Mouse (Mus musculus): ENCODE measurements around the gene Rfxap. TPM values are rescaled to one million over a fixed set of nuclear protein-coding genes. Genes with fewer than 3 reads are reported as not detected.
"Not testable (repeated sequence)": the region's sequence is repeated elsewhere in the genome, so short reads cannot be mapped to it uniquely, and the experiment has no call there.

Rfxap gene
- polyA plus RNA-seq, 1 experiment from 2014 or later, result 41.9 TPM

DNA sequence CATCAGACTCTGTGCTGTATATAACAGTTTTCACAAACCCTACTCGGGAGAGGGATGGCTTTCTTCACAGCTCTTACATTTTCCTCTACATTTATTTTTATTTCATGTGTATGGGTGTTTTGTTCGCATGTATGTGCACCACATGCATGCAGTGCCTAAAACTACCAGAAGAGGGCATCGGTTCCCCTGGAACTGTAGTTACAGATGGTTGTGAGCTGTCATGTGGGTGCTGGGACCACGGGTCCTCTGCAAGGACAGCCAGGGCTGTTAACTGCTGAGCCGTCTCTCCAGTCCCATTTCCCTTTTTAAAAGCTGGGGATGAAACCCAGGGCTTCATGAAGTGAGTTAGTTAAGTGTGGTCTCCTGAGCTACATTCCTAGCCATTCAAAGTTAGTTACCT lies 12.2 kb downstream of the Rfxap start:
- H3K4me2 ChIP-seq, result no peak overlapping the region
- no peaks in the 10 kb centered on the region for H3K27me3 ChIP-seq (replicated peaks)
- H3K36me3 ChIP-seq (replicated peaks), result no peaks in the 10 kb centered on the region
- H3K4me3 ChIP-seq, result no peak overlapping the region
- H3K27ac ChIP-seq, result no peak overlapping the region
- ATAC-seq (replicated peaks), result no peak
- 91% methylated on average over 5 of the region's 5 CpGs for WGBS
- no peaks in the 10 kb centered on the region for H3K9me3 ChIP-seq
- H3K4me1 ChIP-seq, result no peaks in the 10 kb centered on the region
- H3K9ac ChIP-seq, result no peak overlapping the region

DNA sequence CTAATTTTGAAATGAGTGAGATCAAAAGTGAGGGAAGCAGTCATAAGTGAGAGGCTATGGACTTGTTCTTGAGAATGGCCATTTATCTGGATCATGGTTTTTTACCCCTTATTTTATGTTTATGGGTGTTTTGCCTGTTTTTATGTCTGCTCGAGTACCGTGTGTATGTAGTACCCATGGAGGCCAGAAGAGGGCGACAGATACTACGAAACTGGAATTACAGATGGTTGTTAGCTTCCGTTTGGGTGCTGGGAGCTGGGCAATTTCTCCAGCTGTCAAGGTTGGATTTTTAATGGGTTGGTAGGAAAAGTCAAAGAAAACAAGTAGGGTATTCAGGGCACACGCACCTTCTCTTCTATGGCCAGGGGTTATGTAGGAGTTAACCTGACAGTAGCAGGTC lies 13.8 kb downstream of the Rfxap start:
- H3K4me2 ChIP-seq, result no peak overlapping the region
- H3K27ac ChIP-seq, result no peak overlapping the region
- no peaks in the 10 kb centered on the region for H3K4me1 ChIP-seq
- no peak overlapping the region for H3K9ac ChIP-seq
- no peak overlapping the region for H3K4me3 ChIP-seq
- H3K9me3 ChIP-seq, result no peaks in the 10 kb centered on the region
- no peaks in the 10 kb centered on the region for H3K36me3 ChIP-seq (replicated peaks)
- ATAC-seq (replicated peaks), result no peak
- H3K27me3 ChIP-seq (replicated peaks), result no peaks in the 10 kb centered on the region
- 85% methylated on average over 6 of the region's 6 CpGs for WGBS

DNA sequence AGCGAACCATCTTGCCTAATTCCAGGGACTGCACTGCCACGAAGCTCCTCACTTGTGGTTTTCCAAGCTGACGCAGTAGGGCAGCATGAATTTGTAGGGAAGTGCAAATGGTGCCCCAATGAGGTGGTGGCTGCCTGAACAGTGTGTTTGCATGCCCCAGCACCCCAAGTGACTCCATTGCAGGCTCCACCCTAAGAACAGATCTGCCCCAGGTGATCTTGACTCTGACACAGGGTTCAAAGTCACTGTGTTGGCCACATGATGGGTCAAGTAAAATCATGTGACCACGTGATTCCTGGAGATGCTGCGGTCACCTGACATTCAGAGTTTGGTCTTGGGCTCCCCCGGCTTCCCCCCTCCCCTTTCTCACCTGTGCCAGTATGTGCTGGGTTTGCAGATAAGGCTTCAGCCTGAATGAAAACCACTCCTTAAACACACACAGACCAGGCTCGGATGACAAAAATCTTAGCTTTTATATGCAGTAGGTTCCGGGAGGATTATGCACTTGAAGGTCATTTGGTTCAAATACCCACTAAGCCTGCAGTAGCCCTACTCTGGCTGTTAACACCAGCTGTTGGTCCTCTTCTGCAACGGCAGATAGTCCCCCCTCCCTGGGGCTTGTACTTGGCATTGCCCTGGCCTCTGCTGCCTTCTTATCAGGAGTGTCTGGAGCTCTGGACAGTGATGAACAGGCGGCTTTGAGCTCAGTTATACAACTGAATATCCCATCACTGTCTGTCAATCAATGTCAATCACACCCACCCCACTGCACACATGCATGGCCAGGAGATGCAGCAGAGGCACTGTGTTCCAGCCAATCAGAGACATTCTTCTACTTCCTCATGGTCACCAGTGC lies 15.5 kb downstream of the Rfxap start:
- ATAC-seq (replicated peaks), result no peak
- H3K27me3 ChIP-seq (replicated peaks), result no peaks in the 10 kb centered on the region
- WGBS, result 70% methylated on average over 10 of the region's 10 CpGs
- no peak overlapping the region for H3K4me2 ChIP-seq
- H3K4me3 ChIP-seq, result no peak overlapping the region
- H3K9me3 ChIP-seq, result no peaks in the 10 kb centered on the region
- H3K9ac ChIP-seq, result no peak overlapping the region
- no peaks in the 10 kb centered on the region for H3K4me1 ChIP-seq
- no peaks in the 10 kb centered on the region for H3K36me3 ChIP-seq (replicated peaks)
- H3K27ac ChIP-seq, result no peak overlapping the region

DNA sequence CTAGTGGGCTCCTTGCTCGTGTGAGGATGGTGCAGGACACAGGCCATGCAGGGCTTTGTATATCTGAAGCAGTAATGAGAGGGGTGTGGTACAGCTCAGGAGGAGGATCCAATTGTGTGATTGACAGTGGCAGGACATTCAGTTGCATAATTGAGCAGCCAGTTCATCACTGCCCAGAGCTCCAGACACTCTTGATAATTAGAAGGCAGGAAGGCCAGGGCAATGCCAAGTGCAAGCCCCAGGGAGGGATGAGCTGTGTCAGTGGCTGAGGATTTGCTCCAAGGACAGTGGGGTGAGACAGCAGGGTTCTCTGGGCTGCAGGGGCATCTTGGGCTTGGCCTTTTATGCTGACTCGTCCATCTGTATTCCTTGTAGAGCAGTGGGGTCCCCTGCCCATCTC lies 17.0 kb downstream of the Rfxap start:
- H3K36me3 ChIP-seq (replicated peaks), result no peaks in the 10 kb centered on the region
- H3K4me2 ChIP-seq, result no peak overlapping the region
- ATAC-seq (replicated peaks), result no peak
- H3K4me1 ChIP-seq, result no peaks in the 10 kb centered on the region
- no peaks in the 10 kb centered on the region for H3K27me3 ChIP-seq (replicated peaks)
- H3K9ac ChIP-seq, result no peak overlapping the region
- 39% methylated on average over 2 of the region's 2 CpGs for WGBS
- no peak overlapping the region for H3K27ac ChIP-seq
- H3K4me3 ChIP-seq, result no peak overlapping the region
- H3K9me3 ChIP-seq, result no peaks in the 10 kb centered on the region

DNA sequence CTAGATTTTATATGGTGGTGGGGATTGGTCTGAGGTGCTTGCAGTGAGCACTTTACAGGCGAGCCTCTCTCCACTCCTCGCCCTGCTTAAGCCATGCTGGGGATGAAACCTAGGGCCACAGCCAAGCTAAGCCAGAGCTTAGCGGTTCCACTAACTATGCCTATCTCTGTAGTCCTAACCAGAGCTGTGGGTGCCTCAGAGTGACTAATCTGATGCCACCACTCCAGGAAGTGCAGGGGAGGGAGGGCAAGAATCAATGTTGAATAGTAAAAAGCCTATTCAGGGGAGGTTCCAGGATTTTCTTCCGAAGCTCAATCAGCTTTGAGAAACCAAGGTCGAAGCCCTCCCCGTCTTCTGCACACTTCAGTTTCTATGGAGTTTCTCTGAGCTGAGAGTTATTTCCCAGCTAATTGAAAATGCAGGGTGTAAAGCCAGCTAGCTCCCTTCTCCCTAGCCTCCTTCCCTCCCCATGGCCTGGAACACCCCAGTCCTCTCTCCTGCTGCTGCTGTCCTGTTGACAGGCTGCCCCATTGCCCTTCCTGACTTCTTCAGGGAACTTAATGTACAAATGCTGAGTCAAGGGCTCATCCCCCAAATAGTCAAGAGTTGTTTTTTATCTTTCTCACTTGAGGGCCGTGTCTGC lies 31.5 kb downstream of the Rfxap start:
- no peaks in the 10 kb centered on the region for H3K36me3 ChIP-seq (replicated peaks)
- H3K9ac ChIP-seq, result no peak overlapping the region
- WGBS, result 52% methylated on average over 7 of the region's 7 CpGs
- no peak overlapping the region for H3K27ac ChIP-seq
- no peak overlapping the region for H3K4me3 ChIP-seq
- H3K4me1 ChIP-seq, result no peaks in the 10 kb centered on the region
- no peak for ATAC-seq (replicated peaks)
- H3K27me3 ChIP-seq (replicated peaks), result no peaks in the 10 kb centered on the region
- no peaks in the 10 kb centered on the region for H3K9me3 ChIP-seq
- H3K4me2 ChIP-seq, result no peak overlapping the region

DNA sequence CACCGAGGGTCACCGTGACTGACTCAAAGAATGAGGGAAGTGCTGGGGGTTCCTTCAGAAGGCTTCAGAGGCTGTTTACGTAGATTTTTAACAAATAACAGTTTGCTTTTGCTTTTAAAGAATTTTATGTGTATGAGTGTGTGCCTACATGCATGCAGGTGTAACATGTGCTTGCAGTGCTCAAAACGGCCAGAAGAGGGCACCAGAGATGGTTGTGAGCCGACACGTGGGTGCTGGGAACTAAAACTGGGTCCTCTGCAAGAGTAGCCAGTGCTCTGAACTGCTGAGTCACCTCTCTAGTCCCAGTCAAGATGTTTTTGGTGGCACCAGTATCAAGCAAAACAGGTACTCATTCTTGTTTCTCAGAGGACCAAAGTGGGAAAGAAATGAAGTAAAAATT lies 34.0 kb downstream of the Rfxap start:
- Histone ChIP-seq H3K36me3 (replicated peaks) (no peaks in the 10 kb centered on the region), H3K4me1 (no peaks in the 10 kb centered on the region), H3K4me3 (no peak overlapping the region), H3K4me2 (no peak overlapping the region), H3K27ac (no peak overlapping the region), H3K27me3 (replicated peaks) (no peaks in the 10 kb centered on the region), H3K9ac (no peak overlapping the region), H3K9me3 (no peaks in the 10 kb centered on the region)
- ATAC-seq (replicated peaks), result no peak
- WGBS, result 85% methylated on average over 6 of the region's 6 CpGs

DNA sequence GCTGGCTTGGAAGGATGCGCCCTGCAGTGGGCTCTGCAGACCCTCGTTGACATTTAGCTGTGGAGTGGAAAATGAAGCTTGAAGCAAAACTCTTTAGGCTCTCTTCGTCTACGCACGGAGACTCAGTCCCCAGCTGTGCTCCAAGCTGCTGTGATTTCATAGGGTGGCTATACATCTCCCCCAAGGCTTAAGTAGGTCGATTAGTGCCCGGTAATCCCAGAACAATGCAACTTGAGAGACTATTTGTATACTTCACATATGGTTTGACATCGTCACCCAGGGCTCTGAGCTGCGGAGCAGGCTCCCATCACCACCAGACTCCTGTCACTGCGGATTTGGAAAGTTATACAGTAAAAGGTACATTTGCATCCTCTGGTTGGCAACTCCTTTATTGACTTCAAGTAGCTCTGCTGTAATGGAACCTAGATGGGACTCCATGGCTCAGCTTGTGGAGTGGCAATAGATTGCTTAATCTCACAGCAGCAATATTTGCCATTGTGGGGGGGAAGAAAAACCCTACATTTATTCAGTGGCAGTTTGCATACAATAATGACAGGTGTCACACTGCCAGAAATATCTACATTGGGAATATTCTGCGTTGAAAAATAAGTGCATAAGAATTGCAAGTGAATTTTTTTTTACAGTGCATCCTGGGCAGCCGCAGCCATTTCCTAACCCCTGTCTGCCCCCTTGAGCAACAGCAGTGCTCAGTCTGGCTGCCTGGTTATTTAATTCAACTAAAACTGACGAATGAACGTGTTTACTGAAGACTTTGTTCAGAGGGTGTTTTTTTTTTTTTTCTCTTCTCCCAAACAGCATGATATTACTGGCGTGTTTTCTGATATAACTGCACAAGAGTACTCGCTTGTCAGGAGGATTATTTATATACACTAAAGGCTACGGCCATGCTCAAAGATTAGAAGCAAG lies 38.0 kb downstream of the Rfxap start:
- Histone ChIP-seq H3K9ac (no peak overlapping the region), H3K36me3 (replicated peaks) (no peaks in the 10 kb centered on the region), H3K4me1 (no peaks in the 10 kb centered on the region), H3K4me3 (no peak overlapping the region), H3K4me2 (no peak overlapping the region), H3K27ac (no peak overlapping the region), H3K27me3 (replicated peaks) (no peaks in the 10 kb centered on the region), H3K9me3 (no peaks in the 10 kb centered on the region)
- ATAC-seq (replicated peaks), result no peak
- WGBS, result 49% methylated on average over 17 of the region's 17 CpGs

DNA sequence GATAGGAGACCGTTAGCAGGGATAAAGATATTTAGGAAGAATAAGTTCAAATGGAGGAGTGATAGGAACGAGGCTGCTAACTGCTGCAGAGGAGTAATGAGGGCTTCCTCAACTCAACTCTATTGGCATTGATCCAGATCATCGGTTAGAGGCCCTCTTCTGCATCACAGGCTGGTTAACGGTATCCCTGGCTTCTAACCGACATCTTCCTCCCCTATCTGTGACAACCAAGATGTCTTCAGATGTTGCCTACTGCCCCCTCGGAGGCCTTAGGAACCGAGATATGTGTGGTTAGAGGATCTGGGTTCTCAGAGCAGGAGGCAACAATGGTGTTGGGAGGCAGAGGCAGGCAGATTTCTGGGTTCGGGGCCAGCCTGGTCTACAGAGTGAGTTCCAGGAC lies 39.0 kb downstream of the Rfxap start:
- 94% methylated on average over 8 of the region's 8 CpGs for WGBS
- Histone ChIP-seq H3K9ac (no peak overlapping the region), H3K36me3 (replicated peaks) (no peaks in the 10 kb centered on the region), H3K27ac (no peak overlapping the region), H3K4me3 (no peak overlapping the region), H3K9me3 (no peaks in the 10 kb centered on the region), H3K4me1 (no peaks in the 10 kb centered on the region), H3K4me2 (no peak overlapping the region), H3K27me3 (replicated peaks) (no peaks in the 10 kb centered on the region)
- no peak for ATAC-seq (replicated peaks)

DNA sequence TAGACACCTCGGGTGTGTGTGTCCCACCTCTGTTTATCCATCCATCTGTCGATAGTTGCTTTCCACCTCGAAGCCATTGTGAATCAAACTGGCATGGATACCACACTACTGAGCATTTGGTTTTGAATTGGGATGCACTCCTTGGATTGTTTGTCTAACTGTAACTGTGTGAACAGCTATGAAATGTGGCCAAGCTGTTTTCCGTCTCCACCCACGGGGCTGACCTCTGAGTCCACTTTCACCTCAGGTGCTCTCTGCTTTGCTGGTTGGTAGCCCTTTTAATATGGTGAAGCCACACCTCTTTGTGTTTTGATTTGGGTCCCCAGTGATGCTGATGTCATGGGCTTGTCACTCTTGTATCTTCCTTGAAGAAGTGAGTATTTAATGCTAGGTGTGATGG lies 40.8 kb downstream of the Rfxap start:
- H3K4me2 ChIP-seq, result no peak overlapping the region
- no peak overlapping the region for H3K9ac ChIP-seq
- no peaks in the 10 kb centered on the region for H3K27me3 ChIP-seq (replicated peaks)
- no peak overlapping the region for H3K27ac ChIP-seq
- H3K36me3 ChIP-seq (replicated peaks), result no peaks in the 10 kb centered on the region
- ATAC-seq (replicated peaks), result no peak
- H3K4me3 ChIP-seq, result no peak overlapping the region
- no peaks in the 10 kb centered on the region for H3K4me1 ChIP-seq
- no peaks in the 10 kb centered on the region for H3K9me3 ChIP-seq
- WGBS, result 91% methylated on average over 5 of the region's 5 CpGs

DNA sequence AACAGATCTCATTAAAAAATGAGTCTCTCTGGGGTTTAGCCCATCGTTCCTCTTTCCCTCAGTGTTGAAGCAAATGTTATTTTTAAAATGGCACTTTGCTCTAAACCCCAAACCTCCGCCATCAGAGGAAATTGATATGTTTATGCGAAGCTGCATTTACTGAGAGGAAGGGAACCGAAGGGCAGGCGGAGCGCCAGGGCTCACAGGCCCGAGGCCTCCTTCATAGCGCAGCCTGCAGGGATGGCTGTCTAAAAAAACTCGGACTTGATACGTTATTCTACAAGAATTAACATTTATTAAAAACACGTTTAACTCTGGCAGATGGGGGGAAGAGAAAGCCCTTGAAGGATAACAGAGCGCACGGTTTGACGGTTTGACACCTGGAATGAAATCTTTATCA lies 41.6 kb downstream of the Rfxap start:
- ATAC-seq (replicated peaks), result no peak
- Histone ChIP-seq H3K27ac (no peak overlapping the region), H3K9ac (no peak overlapping the region), H3K4me3 (no peak overlapping the region), H3K36me3 (replicated peaks) (no peaks in the 10 kb centered on the region), H3K9me3 (no peaks in the 10 kb centered on the region), H3K27me3 (replicated peaks) (no peaks in the 10 kb centered on the region), H3K4me1 (no peaks in the 10 kb centered on the region), H3K4me2 (no peak overlapping the region)
- 83% methylated on average over 14 of the region's 14 CpGs for WGBS

DNA sequence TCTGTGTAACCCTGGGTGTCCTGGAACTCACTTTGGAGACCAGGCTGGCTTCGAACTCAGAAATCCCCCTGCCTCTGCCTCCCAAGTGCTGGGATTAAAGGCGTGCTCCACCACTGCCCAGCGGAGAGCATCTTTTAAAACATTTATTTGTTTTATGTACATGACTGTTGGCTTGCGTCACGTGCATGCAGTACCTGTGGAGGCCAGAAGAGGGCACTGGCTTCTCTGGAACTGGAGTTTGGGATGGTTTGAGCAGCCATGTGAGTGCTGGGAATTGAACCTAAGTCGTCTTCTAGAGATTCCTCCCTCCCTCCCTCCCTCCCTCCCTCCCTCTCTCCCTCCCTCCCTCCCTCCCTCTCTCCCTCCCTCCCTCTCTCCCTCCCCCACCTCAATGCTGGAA lies 42.1 kb downstream of the Rfxap start:
- WGBS, result 88% methylated on average over 6 of the region's 6 CpGs
- not testable (repeated sequence) for H3K9ac ChIP-seq; H3K4me1 ChIP-seq; H3K27me3 ChIP-seq (replicated peaks); H3K4me3 ChIP-seq; H3K4me2 ChIP-seq; H3K27ac ChIP-seq; H3K9me3 ChIP-seq; H3K36me3 ChIP-seq (replicated peaks); ATAC-seq (replicated peaks)

DNA sequence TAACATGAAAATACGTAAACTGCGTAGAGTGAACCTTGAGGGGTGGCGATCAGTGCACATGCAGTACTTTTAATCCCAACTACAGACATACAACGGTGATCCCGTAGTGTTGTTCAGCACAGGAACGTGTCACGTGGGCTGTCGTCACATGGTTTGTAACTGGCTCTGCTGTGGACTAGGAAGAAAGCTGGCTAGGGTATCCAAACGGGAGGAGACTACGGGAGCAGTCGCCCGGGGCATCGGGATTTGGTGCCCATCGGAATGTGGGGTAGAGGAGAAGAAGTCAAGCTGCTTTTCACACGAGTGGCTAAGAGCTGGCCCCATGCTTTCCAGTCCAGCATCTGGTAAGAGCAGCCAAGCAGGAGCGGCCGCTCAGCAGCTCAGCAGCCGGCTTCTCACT lies 43.2 kb downstream of the Rfxap start:
- peak overlapping the region; percentile 23 for H3K4me3 ChIP-seq
- H3K36me3 ChIP-seq (replicated peaks), result no peaks in the 10 kb centered on the region
- H3K4me2 ChIP-seq, result peak overlapping the region; percentile 40
- H3K9ac ChIP-seq, result no peak overlapping the region
- 53% methylated on average over 18 of the region's 18 CpGs for WGBS
- H3K9me3 ChIP-seq, result no peaks in the 10 kb centered on the region
- no peaks in the 10 kb centered on the region for H3K27me3 ChIP-seq (replicated peaks)
- no peaks in the 10 kb centered on the region for H3K4me1 ChIP-seq
- ATAC-seq (replicated peaks), result peak; percentile 82
- H3K27ac ChIP-seq, result no peak overlapping the region

Measured in midbrain, embryonic 15.5 days (tissue).